Mouse (Mus musculus) heart, adult 8-10 months (tissue): ENCODE measurements around the gene Olfr1408. TPM values are rescaled to one million over a fixed set of nuclear protein-coding genes. Genes with fewer than 3 reads are reported as not detected.

Experiments
- DNase-seq: peaks from one replicate; pipeline ENCODE4 v3.0.0; 2022; ENCODE audit warnings: low spot score
- total RNA-seq, 4 experiments: library from RNA; stranded (reverse); gene quantifications; 2 replicates each; pipeline ENCODE4 v1.2.4; 2022

Olfr1408 gene
- not detected for total RNA-seq

GRCm38 (mm10) chr1:173137274-173137673, at the start of gene Olfr1408:
Gene Olfr1408, minus strand, starts transcription at chr1:173137374.
- no peak for DNase-seq

DNA sequence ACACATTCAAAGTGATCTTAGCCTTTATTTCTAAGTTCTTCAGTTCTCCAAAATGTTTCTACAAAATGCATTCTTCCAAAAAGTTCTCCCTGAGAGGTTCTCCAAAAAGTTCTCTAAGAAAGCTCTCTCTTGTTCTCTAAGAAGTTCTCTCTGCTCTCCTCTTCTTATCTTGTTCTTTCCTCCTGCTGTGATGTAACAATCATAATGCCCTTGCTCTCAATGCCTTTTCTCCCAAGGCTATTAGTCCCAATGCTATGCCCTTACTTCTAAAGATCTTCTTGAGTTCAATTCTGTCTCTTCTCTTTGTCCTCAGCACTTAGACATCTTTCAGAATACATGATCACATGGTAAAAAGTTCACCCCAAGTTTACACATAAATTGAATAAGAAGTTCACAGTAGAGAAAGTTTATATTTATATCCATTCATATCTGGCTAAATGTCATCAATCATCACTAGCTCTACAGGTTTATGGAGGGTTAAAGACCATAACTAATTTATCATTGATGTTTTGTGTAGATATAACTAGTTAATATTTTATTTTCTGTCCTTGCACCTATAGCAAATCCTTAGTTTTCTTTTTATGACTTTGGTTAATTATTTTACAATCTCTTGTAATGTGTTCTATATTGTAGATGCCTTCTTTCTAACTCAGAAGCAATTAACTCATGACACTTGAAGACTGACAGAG, 37.1 kb upstream of the Olfr1408 start:
- no peak for DNase-seq

Other genes with a start within 250 kb of the Olfr1408 start
- not detected for gene Apcs, start 242.3 kb downstream of the Olfr1408 start, total RNA-seq
- not detected for gene Olfr16, start 187.0 kb downstream of the Olfr1408 start, total RNA-seq
- not detected for gene Olfr1406, start 53.3 kb upstream of the Olfr1408 start, total RNA-seq
- not detected for gene Olfr218, start 60.4 kb upstream of the Olfr1408 start, total RNA-seq
- gene Olfr1404, start 75.0 kb upstream of the Olfr1408 start, total RNA-seq: not detected
- not detected for gene Fcer1a, start 89.8 kb upstream of the Olfr1408 start, total RNA-seq
- gene Olfr418, start 128.6 kb upstream of the Olfr1408 start, total RNA-seq: not detected
- not detected for gene Mptx2, start 140.4 kb upstream of the Olfr1408 start, total RNA-seq
- under 1 TPM; 0.23 to 0.56 (median 0.37) TPM for gene Ackr1, start 196.4 kb upstream of the Olfr1408 start, total RNA-seq
- gene Aim2, start 213.5 kb upstream of the Olfr1408 start, total RNA-seq: 1 to 10 TPM in 3 of 4 experiments, under 1 TPM in 1; 0.65 to 3.1 (median 1.4) TPM
- gene Cadm3, start 230.3 kb upstream of the Olfr1408 start, total RNA-seq: 1 to 10 TPM; 1.8 to 2.8 (median 2.6) TPM